Mouse (Mus musculus) liver, adult 2 months (tissue): ENCODE measurements around the gene Cntn5. TPM values are rescaled to one million over a fixed set of nuclear protein-coding genes. Genes with fewer than 3 reads are reported as not detected.

ENCODE experiments used
- DNase-seq: peaks from one replicate; pipeline ENCODE4 v3.0.0-alpha.2; 2011; ENCODE audit warnings: low read depth, low spot score; ENCODE audit errors: extremely low read depth
- H3K27ac ChIP-seq: fragments of 200-500 bp; replicated peaks from 2 replicates; pipeline ENCODE4 v1.5.1; 2012; ENCODE audit warnings: low read depth, mild to moderate bottlenecking, control low read depth, inconsistent platforms, low read length; ENCODE audit not compliant: insufficient read depth
- H3K27me3 ChIP-seq: fragments of 200-500 bp; 2 replicates; pipeline ENCODE4 v1.6.1; 2012; ENCODE audit warnings: mild to moderate bottlenecking, moderate library complexity, low read length, inconsistent platforms; ENCODE audit not compliant: control insufficient read depth, insufficient read depth
- H3K36me3 ChIP-seq: fragments of 200-500 bp; 2 replicates; pipeline ENCODE4 v1.6.1; 2012; ENCODE audit warnings: low read length, inconsistent platforms; ENCODE audit not compliant: control insufficient read depth, insufficient read depth
- H3K4me1 ChIP-seq: fragments of 200-500 bp; 2 replicates; pipeline ENCODE4 v1.6.1; 2011; ENCODE audit warnings: low read length; ENCODE audit not compliant: control insufficient read depth, insufficient read depth
- H3K4me3 ChIP-seq: fragments of 200-500 bp; 2 replicates; pipeline ENCODE4 v1.5.1; 2011; ENCODE audit warnings: low read depth, mild to moderate bottlenecking, control low read depth, low read length, moderate library complexity; ENCODE audit not compliant: insufficient read depth
- H3K79me2 ChIP-seq: fragments of 200-500 bp; 2 replicates; pipeline ENCODE4 v1.6.1; 2012; ENCODE audit warnings: inconsistent platforms, mild to moderate bottlenecking, low read length, moderate library complexity; ENCODE audit not compliant: control insufficient read depth, insufficient read depth
- H3K9ac ChIP-seq: fragments of 200-500 bp; 2 replicates; pipeline ENCODE4 v1.6.1; 2012; ENCODE audit warnings: low read depth, mild to moderate bottlenecking, control low read depth, inconsistent platforms, low read length
- CTCF ChIP-seq: fragments of 200-500 bp; IDR thresholded peaks from 2 replicates; pipeline ENCODE4 v1.5.1; 2011; ENCODE audit warnings: low read depth, low read length, control low read depth
- POLR2A ChIP-seq: fragments of 200-500 bp; IDR thresholded peaks from 2 replicates; pipeline ENCODE4 v1.6.1; 2011; ENCODE audit warnings: low read length, control low read depth; ENCODE audit not compliant: insufficient read depth; ENCODE audit errors: extremely low read depth
- WGBS: fragments of 180-500 bp; shearing (Covaris S2); methylation state at CpG from one replicate; pipeline ENCODE4 v1.1.7; 2018; 5-methylcytosine and 5-hydroxymethylcytosine counted together
- polyA plus RNA-seq: library from polyadenylated mRNA; depleted of rRNA; stranded (reverse); fragments of >200 nt; gene quantifications from 2 replicates; pipeline ENCODE4 v1.2.3, GENCODE M21; 2012
- total RNA-seq: library from RNA; depleted of rRNA; stranded (reverse); fragments of >200 nt; gene quantifications from 2 replicates; pipeline ENCODE4 v1.2.3, GENCODE M21; 2014

Gene Cntn5
- total and polyA plus RNA-seq, 2 experiments: not detected

GRCm38 (mm10) chr9:10383140-10383539 lies 521.4 kb downstream of the Cntn5 start:
- H3K36me3 ChIP-seq: no peaks in the 10 kb centered on the region
- H3K4me3 ChIP-seq: no peak overlapping the region
- no peak overlapping the region for H3K27ac ChIP-seq
- H3K27me3 ChIP-seq: no peaks in the 10 kb centered on the region
- no peak for DNase-seq
- no peaks in the 10 kb centered on the region for H3K79me2 ChIP-seq
- H3K4me1 ChIP-seq: no peaks in the 10 kb centered on the region
- no peak overlapping the region for H3K9ac ChIP-seq
- no peak for TF ChIP-seq CTCF
- TF ChIP-seq POLR2A: no peak

DNA sequence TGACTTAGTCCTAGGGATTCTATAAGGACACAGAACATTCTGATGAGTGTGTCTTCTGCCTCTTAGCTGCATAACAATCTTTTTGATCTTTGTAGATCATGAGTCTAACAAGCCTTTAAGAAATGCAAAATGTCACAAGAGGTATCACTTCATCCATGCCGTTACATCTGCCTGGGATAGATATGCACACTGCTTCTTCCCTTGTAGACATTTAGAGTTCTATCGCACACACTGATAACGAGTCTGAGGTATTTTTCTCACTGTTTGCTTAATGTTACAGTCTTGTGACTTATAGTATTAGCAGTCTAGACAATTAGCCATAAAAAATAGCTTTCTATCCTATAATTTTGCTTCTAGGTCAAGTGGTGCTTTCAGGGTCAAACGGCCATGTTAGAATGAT lies 522.9 kb downstream of the Cntn5 start:
- H3K27me3 ChIP-seq: no peaks in the 10 kb centered on the region
- 80% methylated on average over 4 of the region's 4 CpGs for WGBS
- H3K36me3 ChIP-seq: no peaks in the 10 kb centered on the region
- no peak for DNase-seq
- no peak overlapping the region for H3K9ac ChIP-seq
- no peaks in the 10 kb centered on the region for H3K4me1 ChIP-seq
- TF ChIP-seq CTCF: no peak
- no peak for TF ChIP-seq POLR2A
- no peaks in the 10 kb centered on the region for H3K79me2 ChIP-seq
- H3K27ac ChIP-seq: no peak overlapping the region
- no peak overlapping the region for H3K4me3 ChIP-seq

DNA sequence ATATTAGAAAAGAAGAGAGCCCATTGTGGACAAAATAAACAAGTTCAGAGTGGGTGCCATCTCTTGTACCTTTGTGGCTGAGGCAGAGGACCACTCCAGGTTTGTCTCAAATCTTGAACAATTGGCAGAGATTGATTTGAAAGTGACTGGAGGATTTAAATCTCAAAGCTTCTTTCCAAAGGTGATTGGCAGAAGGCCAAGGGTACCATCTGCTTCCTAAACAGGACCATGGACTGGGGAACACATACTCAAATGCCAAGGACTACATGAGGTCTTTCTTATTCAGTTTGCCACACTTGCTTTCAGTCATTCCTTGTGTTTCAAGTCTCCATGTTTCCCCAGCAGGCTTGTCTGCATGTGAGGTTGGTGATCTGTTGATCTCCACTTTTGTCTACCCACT lies 528.3 kb downstream of the Cntn5 start:
- Histone ChIP-seq H3K4me3 (no peak overlapping the region), H3K27me3 (no peaks in the 10 kb centered on the region), H3K79me2 (no peaks in the 10 kb centered on the region), H3K36me3 (no peaks in the 10 kb centered on the region), H3K9ac (no peak overlapping the region), H3K27ac (no peak overlapping the region), H3K4me1 (no peaks in the 10 kb centered on the region)
- TF ChIP-seq POLR2A (no peak), CTCF (no peak)
- DNase-seq: no peak

GRCm38 (mm10) chr9:10368971-10369370 lies 535.6 kb downstream of the Cntn5 start:
- no peak for DNase-seq
- TF ChIP-seq CTCF: no peak
- no peak overlapping the region for H3K27ac ChIP-seq
- H3K4me3 ChIP-seq: no peak overlapping the region
- 56% methylated on average over 5 of the region's 5 CpGs for WGBS
- no peak overlapping the region for H3K9ac ChIP-seq
- H3K79me2 ChIP-seq: no peaks in the 10 kb centered on the region
- no peaks in the 10 kb centered on the region for H3K4me1 ChIP-seq
- no peaks in the 10 kb centered on the region for H3K36me3 ChIP-seq
- no peaks in the 10 kb centered on the region for H3K27me3 ChIP-seq

- H3K27me3 ChIP-seq: no peaks in the 10 kb centered on the region
- TF ChIP-seq CTCF (no peak), POLR2A (no peak)
- no peak for DNase-seq
- H3K27ac ChIP-seq: no peak overlapping the region
- no peak overlapping the region for H3K9ac ChIP-seq
- H3K79me2 ChIP-seq: no peaks in the 10 kb centered on the region
- H3K36me3 ChIP-seq: no peaks in the 10 kb centered on the region
- H3K4me1 ChIP-seq: no peaks in the 10 kb centered on the region
- H3K4me3 ChIP-seq: no peak overlapping the region
- 37% methylated on average over 1 of the region's 1 CpGs for WGBS
These were observed 536.2 kb downstream of the Cntn5 start for GRCm38 (mm10) chr9:10368410-10368809.

DNA sequence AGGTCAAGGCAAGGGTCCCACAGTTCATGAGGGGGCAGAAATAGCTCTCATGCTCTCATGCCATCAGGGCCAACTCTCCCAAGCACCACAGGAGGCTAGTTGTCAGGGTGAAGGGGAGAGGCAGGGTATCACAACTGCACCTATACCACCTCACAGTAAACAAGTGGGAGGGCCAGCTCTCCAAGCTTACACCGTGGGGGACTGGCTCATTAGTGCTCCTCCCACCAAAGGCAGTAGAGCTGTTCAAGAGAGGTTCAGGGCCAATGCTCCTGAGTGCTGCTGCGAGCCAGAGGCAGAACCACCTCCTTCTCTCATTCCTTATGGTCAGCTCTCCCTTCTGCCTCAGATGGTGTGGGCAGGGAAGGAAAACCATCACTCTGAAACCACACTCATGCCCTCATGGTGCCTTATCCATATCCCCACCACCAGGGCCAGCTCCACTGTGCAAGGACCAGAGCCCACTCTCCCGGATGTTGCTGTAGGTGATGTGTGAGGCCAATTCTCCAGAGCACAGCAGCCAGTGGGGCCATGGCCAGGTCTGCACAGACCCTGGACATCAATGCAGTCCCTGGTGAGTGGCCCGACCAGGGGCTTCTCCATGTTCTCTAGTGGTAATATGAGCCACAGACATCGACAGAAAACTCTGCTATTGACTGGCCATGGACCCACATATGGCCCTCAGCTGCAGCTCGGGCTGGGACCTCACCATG lies 538.2 kb downstream of the Cntn5 start:
- no peaks in the 10 kb centered on the region for H3K27me3 ChIP-seq
- TF ChIP-seq POLR2A: no peak
- TF ChIP-seq CTCF: no peak
- H3K4me1 ChIP-seq: no peaks in the 10 kb centered on the region
- H3K9ac ChIP-seq: no peak overlapping the region
- WGBS: 62% methylated on average over 6 of the region's 6 CpGs
- no peaks in the 10 kb centered on the region for H3K79me2 ChIP-seq
- no peak overlapping the region for H3K4me3 ChIP-seq
- no peak overlapping the region for H3K27ac ChIP-seq
- H3K36me3 ChIP-seq: no peaks in the 10 kb centered on the region
- no peak for DNase-seq
